Mouse (Mus musculus) liver, embryonic 14.5 days (tissue): Measurements from ENCODE around the gene Insr.

Experiments used
- CTCF ChIP-seq: IDR thresholded peaks from 2 replicates; pipeline ENCODE4 v1.5.1; 2016; ENCODE audit warnings: antibody characterized with exemption, low read depth, control low read depth
- EP300 ChIP-seq: IDR thresholded peaks from 2 replicates; pipeline ENCODE4 v1.6.1; 2016; ENCODE audit warnings: antibody characterized with exemption, low read depth

DNA sequence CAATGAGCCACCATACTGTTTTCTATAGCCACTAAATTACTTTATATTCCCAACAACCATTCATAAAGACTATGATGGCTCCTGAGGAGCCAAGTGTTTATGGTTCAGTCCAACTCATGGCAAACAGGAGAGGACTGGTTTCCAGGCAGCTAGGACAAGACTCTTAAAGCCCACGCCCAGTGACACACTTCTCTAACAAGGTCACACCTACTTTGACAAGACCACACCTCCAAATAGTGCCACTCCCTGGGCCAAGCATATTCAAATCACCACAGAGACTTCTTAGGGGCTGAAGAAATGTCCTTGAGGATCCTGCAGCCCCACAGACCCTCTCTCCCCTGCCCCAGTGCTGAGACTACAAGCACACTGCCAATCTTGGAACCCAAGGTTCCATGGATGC, 64.8 kb downstream of the Insr start:
- TF ChIP-seq CTCF (no peak), EP300 (no peak)
